Mouse (Mus musculus) kidney, embryonic 15.5 days (tissue): ENCODE data around the gene Rpap2. TPM values are rescaled to one million over a fixed set of nuclear protein-coding genes. Genes with fewer than 3 reads are reported as not detected.

Experiments used
- polyA plus RNA-seq: library from polyadenylated mRNA; unstranded; fragments of >200 nt; fragmentation: Nextera tagmentation; extraction: Ambion mirVana; gene quantifications from 2 replicates; pipeline ENCODE4 v1.2.1, GENCODE M21; 2015

Rpap2 gene
- polyA plus RNA-seq, 1 experiment from 2014 or later, result 19.6 TPM

Other genes starting within 250 kb of the Rpap2 start
- 1.3 and 1.7 TPM in 2 replicates for gene Ephx4, start 194.6 kb upstream of the Rpap2 start, polyA plus RNA-seq
- gene Lpcat2b, start 165.8 kb upstream of the Rpap2 start, polyA plus RNA-seq, result not detected in 2 replicates
- gene Btbd8, start 159.4 kb upstream of the Rpap2 start, polyA plus RNA-seq, result 4.1 and 4.8 TPM in 2 replicates
- 0.44 and 0.48 TPM in 2 replicates for gene Gm42669, start 89.8 kb upstream of the Rpap2 start, polyA plus RNA-seq
- gene 1700028K03Rik, start 62.7 kb upstream of the Rpap2 start, polyA plus RNA-seq, result 0.04 and 0.06 TPM in 2 replicates
- 28.3 and 30.5 TPM in 2 replicates for gene Glmn, start 515 bp downstream of the Rpap2 start, polyA plus RNA-seq
- gene Gfi1, start 128.7 kb downstream of the Rpap2 start, polyA plus RNA-seq, result 0.08 TPM in 1 of 2 replicates, not detected in the other
- gene Ube2d2b, start 232.7 kb downstream of the Rpap2 start, polyA plus RNA-seq, result 0.30 and 0.35 TPM in 2 replicates